Mouse (Mus musculus): ENCODE measurements around the gene Shq1. TPM values are rescaled to one million over a fixed set of nuclear protein-coding genes. Genes with fewer than 3 reads are reported as not detected.

The Shq1 gene
- polyA plus RNA-seq, 1 experiment from 2014 or later = 9.6 TPM

GRCm38 (mm10) chr6:100528556-100528955 lies 142.4 kb downstream of the Shq1 start:
- Histone ChIP-seq H3K9me3 (ENCODE audit: control insufficient read depth, low read length) (no peaks in the 10 kb centered on the region), H3K27ac (replicated peaks; ENCODE audit: low read depth, low read length) (no peak overlapping the region), H3K4me3 (replicated peaks; ENCODE audit: low read depth, low read length) (no peak overlapping the region), H3K36me3 (ENCODE audit: control insufficient read depth, insufficient read depth, low read length) (no peaks in the 10 kb centered on the region), H3K4me1 (ENCODE audit: control insufficient read depth, insufficient read depth, low read length) (peaks cover 8% of the 10 kb centered on the region; the same call in 1 of the 2 replicates), H3K4me2 (ENCODE audit: low read length) (no peak overlapping the region), H3K9ac (replicated peaks; ENCODE audit: low read length) (no peak overlapping the region), H3K27me3 (ENCODE audit: control insufficient read depth, insufficient read depth, low read length) (no peaks in the 10 kb centered on the region; the same call in 1 of the 2 replicates)
- DNase-seq (no peak), ATAC-seq (ENCODE audit: low FRiP score, low TSS enrichment) (no peak)
- 70% methylated on average over 7 of the region's 7 CpGs for WGBS

- Histone ChIP-seq H3K36me3 (ENCODE audit: control insufficient read depth, insufficient read depth, low read length) (no peaks in the 10 kb centered on the region), H3K4me3 (replicated peaks; ENCODE audit: low read depth, low read length) (no peak overlapping the region), H3K9me3 (ENCODE audit: control insufficient read depth, low read length) (no peaks in the 10 kb centered on the region), H3K27me3 (ENCODE audit: control insufficient read depth, insufficient read depth, low read length) (no peaks in the 10 kb centered on the region; the same call in 1 of the 2 replicates), H3K27ac (replicated peaks; ENCODE audit: low read depth, low read length) (no peak overlapping the region), H3K9ac (replicated peaks; ENCODE audit: low read length) (no peak overlapping the region), H3K4me1 (ENCODE audit: control insufficient read depth, insufficient read depth, low read length) (peaks cover 8% of the 10 kb centered on the region; the same call in 1 of the 2 replicates), H3K4me2 (ENCODE audit: low read length) (no peak overlapping the region)
- ATAC-seq (ENCODE audit: low FRiP score, low TSS enrichment) (no peak), DNase-seq (no peak)
- WGBS = 89% methylated on average over 5 of the region's 5 CpGs
Observed at GRCm38 (mm10) chr6:100527972-100528371, 143.0 kb downstream of the Shq1 start.

- no peak overlapping the region for H3K4me2 ChIP-seq (ENCODE audit: low read length)
- no peaks in the 10 kb centered on the region for H3K9me3 ChIP-seq (ENCODE audit: control insufficient read depth, low read length)
- peaks cover 8% of the 10 kb centered on the region; the same call in 1 of the 2 replicates for H3K4me1 ChIP-seq (ENCODE audit: control insufficient read depth, insufficient read depth, low read length)
- DNase-seq (no peak), ATAC-seq (ENCODE audit: low FRiP score, low TSS enrichment) (no peak)
- H3K4me3 ChIP-seq (replicated peaks; ENCODE audit: low read depth, low read length) = no peak overlapping the region
- H3K36me3 ChIP-seq (ENCODE audit: control insufficient read depth, insufficient read depth, low read length) = no peaks in the 10 kb centered on the region
- H3K9ac ChIP-seq (replicated peaks; ENCODE audit: low read length) = no peak overlapping the region
- H3K27me3 ChIP-seq (ENCODE audit: control insufficient read depth, insufficient read depth, low read length) = no peaks in the 10 kb centered on the region; the same call in 1 of the 2 replicates
- H3K27ac ChIP-seq (replicated peaks; ENCODE audit: low read depth, low read length) = no peak overlapping the region
- 93% methylated on average over 6 of the region's 6 CpGs for WGBS
Observed at GRCm38 (mm10) chr6:100527161-100527560, 143.8 kb downstream of the Shq1 start.

GRCm38 (mm10) chr6:100526066-100526465 lies 144.9 kb downstream of the Shq1 start:
- peak; percentile 50 for DNase-seq
- ATAC-seq (ENCODE audit: low FRiP score, low TSS enrichment) = no peak
- Histone ChIP-seq H3K4me1 (ENCODE audit: control insufficient read depth, insufficient read depth, low read length) (peaks cover 14% of the 10 kb centered on the region), H3K36me3 (ENCODE audit: control insufficient read depth, insufficient read depth, low read length) (no peaks in the 10 kb centered on the region), H3K4me3 (replicated peaks; ENCODE audit: low read depth, low read length) (no peak overlapping the region), H3K27ac (replicated peaks; ENCODE audit: low read depth, low read length) (no peak overlapping the region), H3K4me2 (ENCODE audit: low read length) (peak overlapping the region; percentile 9; the same call in 1 of the 2 replicates), H3K9me3 (ENCODE audit: control insufficient read depth, low read length) (no peaks in the 10 kb centered on the region), H3K9ac (replicated peaks; ENCODE audit: low read length) (no peak overlapping the region), H3K27me3 (ENCODE audit: control insufficient read depth, insufficient read depth, low read length) (no peaks in the 10 kb centered on the region; the same call in 1 of the 2 replicates)
- 3% methylated on average over 9 of the region's 9 CpGs for WGBS

- Histone ChIP-seq H3K27me3 (ENCODE audit: control insufficient read depth, insufficient read depth, low read length) (no peaks in the 10 kb centered on the region; the same call in 1 of the 2 replicates), H3K36me3 (ENCODE audit: control insufficient read depth, insufficient read depth, low read length) (no peaks in the 10 kb centered on the region), H3K4me2 (ENCODE audit: low read length) (no peak overlapping the region), H3K4me1 (ENCODE audit: control insufficient read depth, insufficient read depth, low read length) (peaks cover 15% of the 10 kb centered on the region), H3K4me3 (replicated peaks; ENCODE audit: low read depth, low read length) (no peak overlapping the region), H3K9ac (replicated peaks; ENCODE audit: low read length) (no peak overlapping the region), H3K27ac (replicated peaks; ENCODE audit: low read depth, low read length) (no peak overlapping the region), H3K9me3 (ENCODE audit: control insufficient read depth, low read length) (no peaks in the 10 kb centered on the region)
- 38% methylated on average over 3 of the region's 3 CpGs for WGBS
- DNase-seq (no peak), ATAC-seq (ENCODE audit: low FRiP score, low TSS enrichment) (no peak)
Observed at GRCm38 (mm10) chr6:100525496-100525895, 145.5 kb downstream of the Shq1 start.

GRCm38 (mm10) chr6:100522495-100522894 lies 148.5 kb downstream of the Shq1 start:
- H3K4me3 ChIP-seq (replicated peaks; ENCODE audit: low read depth, low read length) = no peak overlapping the region
- H3K27ac ChIP-seq (replicated peaks; ENCODE audit: low read depth, low read length) = no peak overlapping the region
- WGBS = 77% methylated on average over 3 of the region's 3 CpGs
- H3K9ac ChIP-seq (replicated peaks; ENCODE audit: low read length) = no peak overlapping the region
- ATAC-seq (ENCODE audit: low FRiP score, low TSS enrichment) (no peak), DNase-seq (no peak)
- no peaks in the 10 kb centered on the region; the same call in 1 of the 2 replicates for H3K27me3 ChIP-seq (ENCODE audit: control insufficient read depth, insufficient read depth, low read length)
- H3K4me1 ChIP-seq (ENCODE audit: control insufficient read depth, insufficient read depth, low read length) = peaks cover 24% of the 10 kb centered on the region
- H3K4me2 ChIP-seq (ENCODE audit: low read length) = no peak overlapping the region
- no peaks in the 10 kb centered on the region for H3K9me3 ChIP-seq (ENCODE audit: control insufficient read depth, low read length)
- no peaks in the 10 kb centered on the region for H3K36me3 ChIP-seq (ENCODE audit: control insufficient read depth, insufficient read depth, low read length)

- Histone ChIP-seq H3K9me3 (ENCODE audit: control insufficient read depth, low read length) (no peaks in the 10 kb centered on the region), H3K4me3 (replicated peaks; ENCODE audit: low read depth, low read length) (no peak overlapping the region), H3K36me3 (ENCODE audit: control insufficient read depth, insufficient read depth, low read length) (no peaks in the 10 kb centered on the region), H3K4me2 (ENCODE audit: low read length) (no peak overlapping the region), H3K9ac (replicated peaks; ENCODE audit: low read length) (no peak overlapping the region), H3K4me1 (ENCODE audit: control insufficient read depth, insufficient read depth, low read length) (peaks cover 24% of the 10 kb centered on the region), H3K27me3 (ENCODE audit: control insufficient read depth, insufficient read depth, low read length) (peaks cover 3% of the 10 kb centered on the region), H3K27ac (replicated peaks; ENCODE audit: low read depth, low read length) (no peak overlapping the region)
- WGBS = 44% methylated on average over 2 of the region's 2 CpGs
- DNase-seq = peak; percentile 50
- ATAC-seq (ENCODE audit: low FRiP score, low TSS enrichment) = no peak
Observed at GRCm38 (mm10) chr6:100521615-100522398, 149.2 kb downstream of the Shq1 start.

GRCm38 (mm10) chr6:100520558-100521099 lies 150.3 kb downstream of the Shq1 start:
- H3K4me3 ChIP-seq (replicated peaks; ENCODE audit: low read depth, low read length) = no peak overlapping the region
- DNase-seq (no peak), ATAC-seq (ENCODE audit: low FRiP score, low TSS enrichment) (no peak)
- H3K27me3 ChIP-seq (ENCODE audit: control insufficient read depth, insufficient read depth, low read length) = peaks cover 5% of the 10 kb centered on the region
- no peaks in the 10 kb centered on the region for H3K9me3 ChIP-seq (ENCODE audit: control insufficient read depth, low read length)
- H3K9ac ChIP-seq (replicated peaks; ENCODE audit: low read length) = no peak overlapping the region
- H3K36me3 ChIP-seq (ENCODE audit: control insufficient read depth, insufficient read depth, low read length) = no peaks in the 10 kb centered on the region
- H3K4me2 ChIP-seq (ENCODE audit: low read length) = no peak overlapping the region
- 74% methylated on average over 5 of the region's 5 CpGs for WGBS
- H3K4me1 ChIP-seq (ENCODE audit: control insufficient read depth, insufficient read depth, low read length) = peaks cover 16% of the 10 kb centered on the region
- no peak overlapping the region for H3K27ac ChIP-seq (replicated peaks; ENCODE audit: low read depth, low read length)

Measured in midbrain, embryonic 14.5 days (tissue).